In genomic region chr4:132958741-132959678, GRCm38 (mm10) we compare ENCODE assay signal across 8 mouse cellular contexts. TPM values are rescaled to one million over a fixed set of nuclear protein-coding genes. Genes with fewer than 3 reads are reported as not detected.
DNase-seq lines count a peak whose midpoint lies in the region; ATAC-seq and TF ChIP-seq lines count a peak whose summit lies in the region.

No protein-coding gene starts in this region.

- no peaks in the 10 kb centered on the region for H3K36me3 ChIP-seq in kidney, embryonic 15.5 days
- H3K36me3 ChIP-seq in macrophage (ENCODE audit: inconsistent target) = no peaks in the 10 kb centered on the region
- H3K36me3 ChIP-seq in testis, adult 2 months (ENCODE audit: control insufficient read depth, insufficient read depth, low read length) = no peaks in the 10 kb centered on the region

- no peak overlapping the region for H3K4me3 ChIP-seq in kidney, embryonic 15.5 days (replicated peaks)
- no peak overlapping the region for H3K4me3 ChIP-seq in macrophage (ENCODE audit: inconsistent target)
- H3K4me3 ChIP-seq in testis, adult 2 months (ENCODE audit: control insufficient read depth, low read depth, low read length) = no peak overlapping the region

- TF ChIP-seq CTCF in testis, adult 2 months (IDR thresholded peaks at IDR 0.05; ENCODE audit: control insufficient read depth, insufficient read depth, insufficient replicate concordance, low read depth, low read length) = no peak

- H3K27ac ChIP-seq in kidney, embryonic 15.5 days = peak overlapping the region; percentile 85
- H3K27ac ChIP-seq in macrophage = peak overlapping the region; percentile 80
- H3K27ac ChIP-seq in testis, adult 2 months (ENCODE audit: control insufficient read depth, insufficient read depth, low read depth, low read length) = peak overlapping the region; percentile 65

- peaks cover 41% of the 10 kb centered on the region for H3K4me1 ChIP-seq in kidney, embryonic 15.5 days
- H3K4me1 ChIP-seq in testis, adult 2 months (ENCODE audit: control insufficient read depth, insufficient read depth, low read length) = peaks cover 4% of the 10 kb centered on the region; the same call in 1 of the 2 replicates

- H3K79me2 ChIP-seq in macrophage (ENCODE audit: inconsistent target) = no peaks in the 10 kb centered on the region

- DNase-seq in 3134 (ENCODE audit: extremely low read depth, insufficient read length, low spot score) = peak; percentile 57
- DNase-seq in R1 (ENCODE audit: low read depth, low spot score) = peak; percentile 94
- no peak for DNase-seq in ovary, postnatal 10 days (ENCODE audit: low spot score)
- no peak for DNase-seq in left cerebral cortex, adult 18-20 months (ENCODE audit: low spot score in 2 of 2)

- ATAC-seq in granulocyte monocyte progenitor cell, adult 5-6 weeks (replicated peaks; ENCODE audit: poor library complexity, severe bottlenecking) = peak; percentile 43
- ATAC-seq in kidney, embryonic 15.5 days (replicated peaks; ENCODE audit: low FRiP score) = peak; percentile 75

- no peak overlapping the region for H3K9ac ChIP-seq in kidney, embryonic 15.5 days

- no peaks in the 10 kb centered on the region for H3K27me3 ChIP-seq in kidney, embryonic 15.5 days
- no peaks in the 10 kb centered on the region for H3K27me3 ChIP-seq in testis, adult 2 months (ENCODE audit: control insufficient read depth, insufficient read depth, low read length)

- H3K4me2 ChIP-seq in kidney, embryonic 15.5 days = peak overlapping the region; percentile 3; the same call in 1 of the 2 replicates

- TF ChIP-seq POLR2A in testis, adult 2 months (IDR thresholded peaks at IDR 0.05; ENCODE audit: control insufficient read depth, low read depth, low read length) = 0 out of 2 replicates have a peak, but pooled peaks have one; percentile 34

- 9% methylated on average over 10 of the region's 10 CpGs for WGBS in kidney, embryonic 15.5 days
- 69% methylated on average over 8 of the region's 10 CpGs for WGBS in macrophage (ENCODE audit: missing documents)

- no peaks in the 10 kb centered on the region for H3K9me3 ChIP-seq in kidney, embryonic 15.5 days (replicated peaks)

RNA-seq across cellular contexts. Expression of gene Fgr, which starts 14.9 kb away (rescaled TPM):
- total RNA-seq in granulocyte monocyte progenitor cell, adult 5-6 weeks (2014; fragmentation: Nextera tagmentation) = not detected in 2 replicates
- 0.99 and 2.4 TPM in 2 replicates for total RNA-seq in granulocyte monocyte progenitor cell, adult 5-6 weeks (2017)
- 0.63 and 0.81 TPM in 2 replicates for polyA plus RNA-seq in kidney, embryonic 15.5 days (2015; fragmentation: Nextera tagmentation; extraction: Ambion mirVana)
- 1 to 10 TPM in 13 of 26 experiments, under 1 TPM in 13; 0.33 to 4.1 (median 1.1) TPM for total RNA-seq in macrophage (2018; cell fraction: chromatin; rRNA removed)
- 1 to 10 TPM in 20 of 26 experiments, under 1 TPM in 6; 0.75 to 2.5 (median 1.3) TPM for total RNA-seq in macrophage (2018; cell fraction: cytosol; rRNA removed)
- total RNA-seq in macrophage (2018; cell fraction: nucleus; rRNA removed) = 1 to 10 TPM in 24 of 26 experiments, under 1 TPM in 2; 0.96 to 7.2 (median 2.8) TPM
- 0.91 to 1.8 TPM (median 1.2 TPM) in 3 replicates for polyA plus RNA-seq in macrophage (2018)
- 0.85 and 1.0 TPM in 2 replicates for polyA plus RNA-seq in testis, adult 2 months (2012; rRNA removed)
- total RNA-seq in left cerebral cortex, adult 18-20 months (2021) = under 1 TPM; 0.26 to 0.59 TPM

RNA-seq across cellular contexts. Expression of gene Fam76a, which starts 36.7 kb away (rescaled TPM):
- 15.1 and 25.0 TPM in 2 replicates for total RNA-seq in granulocyte monocyte progenitor cell, adult 5-6 weeks (2014; fragmentation: Nextera tagmentation)
- total RNA-seq in granulocyte monocyte progenitor cell, adult 5-6 weeks (2017) = 17.5 and 17.6 TPM in 2 replicates
- polyA plus RNA-seq in kidney, embryonic 15.5 days (2015; fragmentation: Nextera tagmentation; extraction: Ambion mirVana) = 35.1 and 35.8 TPM in 2 replicates
- total RNA-seq in macrophage (2018; cell fraction: chromatin; rRNA removed) = 10 to 100 TPM; 11.8 to 30.4 (median 22.7) TPM
- total RNA-seq in macrophage (2018; cell fraction: cytosol; rRNA removed) = 10 to 100 TPM; 32.4 to 54.6 (median 38.8) TPM
- total RNA-seq in macrophage (2018; cell fraction: nucleus; rRNA removed) = 10 to 100 TPM; 19.3 to 44.5 (median 33.7) TPM
- polyA plus RNA-seq in macrophage (2018) = 29.8 to 49.7 TPM (median 31.3 TPM) in 3 replicates
- polyA plus RNA-seq in testis, adult 2 months (2012; rRNA removed) = 102 and 111 TPM in 2 replicates
- total RNA-seq in left cerebral cortex, adult 18-20 months (2021) = 10 to 100 TPM; 53.2 to 58.1 TPM

RNA-seq across cellular contexts. Expression of gene Ahdc1, which starts 52.0 kb away (rescaled TPM):
- 1.3 and 4.7 TPM in 2 replicates for total RNA-seq in granulocyte monocyte progenitor cell, adult 5-6 weeks (2014; fragmentation: Nextera tagmentation)
- 0.26 and 0.93 TPM in 2 replicates for total RNA-seq in granulocyte monocyte progenitor cell, adult 5-6 weeks (2017)
- polyA plus RNA-seq in kidney, embryonic 15.5 days (2015; fragmentation: Nextera tagmentation; extraction: Ambion mirVana) = 7.4 and 10.1 TPM in 2 replicates
- 10 to 100 TPM in 10 of 26 experiments, 1 to 10 TPM in 15, under 1 TPM in 1; 0.39 to 18.0 (median 9.1) TPM for total RNA-seq in macrophage (2018; cell fraction: chromatin; rRNA removed)
- 1 to 10 TPM in 22 of 26 experiments, under 1 TPM in 4; 0.29 to 5.1 (median 2.6) TPM for total RNA-seq in macrophage (2018; cell fraction: cytosol; rRNA removed)
- 10 to 100 TPM in 2 of 26 experiments, 1 to 10 TPM in 22, under 1 TPM in 2; 0.53 to 12.4 (median 4.9) TPM for total RNA-seq in macrophage (2018; cell fraction: nucleus; rRNA removed)
- polyA plus RNA-seq in macrophage (2018) = 1.3 to 2.2 TPM (median 1.6 TPM) in 3 replicates
- 59.1 and 65.0 TPM in 2 replicates for polyA plus RNA-seq in testis, adult 2 months (2012; rRNA removed)
- 100 to 1,000 TPM; 108 to 121 TPM for total RNA-seq in left cerebral cortex, adult 18-20 months (2021)

Comparison
In these comparisons a context has a peak if more than half of its experiments do, and no peak if none do; other contexts are left out.
1. DNase-seq: peak in 3134 (single experiment) and R1 (single experiment); none in ovary, postnatal 10 days (single experiment) and left cerebral cortex, adult 18-20 months (0 of 2).
2. Peak in every context shown above with its lines, with median percentiles within 50 percentile points of each other: H3K27ac ChIP-seq.